Mouse (Mus musculus) limb, embryonic 14.5 days (tissue): ENCODE measurements around the gene Pigp. TPM values are rescaled to one million over a fixed set of nuclear protein-coding genes. Genes with fewer than 3 reads are reported as not detected.
A peak's percentile ranks its signal among the peaks of the same experiment; 100 is the strongest.

Source experiments
- ATAC-seq: fragments of 200-750 bp; cut with Nextera tagmentation; 2 replicates; pipeline ENCODE4 v1.8.0; 2017; ENCODE audit warnings: low read depth, moderate number of reproducible peaks, moderate TSS enrichment; ENCODE audit not compliant: low FRiP score
- DNase-seq: peaks from one replicate; pipeline ENCODE4 v3.0.0-alpha.2; 2015; ENCODE audit warnings: low spot score
- H3K27ac ChIP-seq: fragments of 300-500 bp; sonication (generic); replicated peaks from 2 replicates; pipeline ENCODE4 v1.5.1; 2014; ENCODE audit warnings: low read depth, mild to moderate bottlenecking, low read length, moderate library complexity, mixed read lengths
- H3K27me3 ChIP-seq: fragments of 300-500 bp; sonication (generic); 2 replicates; pipeline ENCODE4 v1.6.1; 2014; ENCODE audit warnings: low read length, mixed read lengths; ENCODE audit not compliant: control insufficient read depth, insufficient read depth
- H3K36me3 ChIP-seq: fragments of 300-500 bp; sonication (generic); 2 replicates; pipeline ENCODE4 v1.6.1; 2014; ENCODE audit warnings: mild to moderate bottlenecking, low read length, moderate library complexity, mixed read lengths; ENCODE audit not compliant: control insufficient read depth, insufficient read depth
- H3K4me1 ChIP-seq: fragments of 300-500 bp; sonication (generic); 2 replicates; pipeline ENCODE4 v1.6.1; 2014; ENCODE audit warnings: antibody characterized with exemption, low read length, mixed read lengths; ENCODE audit not compliant: control insufficient read depth, insufficient read depth
- H3K4me2 ChIP-seq: fragments of 300-500 bp; sonication (generic); replicated peaks from 2 replicates; pipeline ENCODE4 v1.6.1; 2014; ENCODE audit warnings: low read depth, mild to moderate bottlenecking, low read length, moderate library complexity; ENCODE audit not compliant: severe bottlenecking
- H3K4me3 ChIP-seq: fragments of 300-500 bp; sonication (generic); replicated peaks from 2 replicates; pipeline ENCODE4 v1.5.1; 2014; ENCODE audit warnings: low read length
- H3K9ac ChIP-seq: fragments of 300-500 bp; sonication (generic); 2 replicates; pipeline ENCODE4 v1.6.1; 2014; ENCODE audit warnings: mild to moderate bottlenecking, low read depth, low read length, moderate library complexity; ENCODE audit not compliant: severe bottlenecking
- H3K9me3 ChIP-seq: fragments of 300-500 bp; sonication (generic); 2 replicates; pipeline ENCODE4 v1.6.1; 2016; ENCODE audit warnings: low read length; ENCODE audit not compliant: control insufficient read depth
- POLR2A ChIP-seq: fragments of 200-500 bp; IDR thresholded peaks from 2 replicates; pipeline ENCODE4 v1.8.0; 2012; ENCODE audit warnings: inconsistent platforms, mild to moderate bottlenecking, moderate library complexity, borderline replicate concordance; ENCODE audit not compliant: insufficient read depth, insufficient read length; ENCODE audit errors: extremely low read depth
- WGBS: fragments of 180-500 bp; shearing (Covaris S2); extraction: QIAGEN DNeasy Blood & Tissue Kit; methylation state at CpG from one replicate; pipeline ENCODE4 v1.1.7; 2014; 5-methylcytosine and 5-hydroxymethylcytosine counted together
- polyA plus RNA-seq, 2 experiments: library from polyadenylated mRNA; depleted of rRNA in 1 of 2; stranded (reverse) in 1 of 2; unstranded in 1 of 2; fragments of >200 nt; fragmentation: Nextera tagmentation in 1 of 2; extraction: Ambion mirVana in 1 of 2; gene quantifications; 2 replicates each; pipeline versions ENCODE4 v1.2.1 to v1.2.3; 2012 to 2014

Pigp gene
- polyA plus RNA-seq, 2 experiments = 83.2 to 101 TPM

- Histone ChIP-seq H3K9ac (no peak overlapping the region), H3K4me2 (no peak overlapping the region), H3K27ac (no peak overlapping the region), H3K4me1 (no peaks in the 10 kb centered on the region), H3K4me3 (no peak overlapping the region), H3K27me3 (no peaks in the 10 kb centered on the region), H3K36me3 (peaks cover 27% of the 10 kb centered on the region), H3K9me3 (no peaks in the 10 kb centered on the region)
- TF ChIP-seq POLR2A = no peak
- ATAC-seq = no peak
- 89% methylated on average over 4 of the region's 4 CpGs for WGBS
- no peak for DNase-seq
These were observed 20.7 kb upstream of the Pigp start for GRCm38 (mm10) chr16:94392299-94392698.

- H3K4me3 ChIP-seq = no peak overlapping the region
- no peaks in the 10 kb centered on the region for H3K4me1 ChIP-seq
- no peaks in the 10 kb centered on the region for H3K9me3 ChIP-seq
- DNase-seq = no peak
- H3K27me3 ChIP-seq = no peaks in the 10 kb centered on the region
- H3K9ac ChIP-seq = no peak overlapping the region
- no peak overlapping the region for H3K4me2 ChIP-seq
- TF ChIP-seq POLR2A = no peak
- H3K27ac ChIP-seq = no peak overlapping the region
- H3K36me3 ChIP-seq = no peaks in the 10 kb centered on the region; the same call in 1 of the 2 replicates
- ATAC-seq = no peak
- 96% methylated on average over 7 of the region's 7 CpGs for WGBS
These were observed 16.0 kb upstream of the Pigp start for GRCm38 (mm10) chr16:94387690-94388089.

GRCm38 (mm10) chr16:94383277-94383676, 11.6 kb upstream of the Pigp start:
- no peak overlapping the region for H3K27ac ChIP-seq
- H3K9ac ChIP-seq = no peak overlapping the region
- TF ChIP-seq POLR2A = no peak
- H3K9me3 ChIP-seq = no peaks in the 10 kb centered on the region
- no peaks in the 10 kb centered on the region for H3K27me3 ChIP-seq
- no peak overlapping the region for H3K4me3 ChIP-seq
- WGBS = 96% methylated on average over 3 of the region's 3 CpGs
- H3K36me3 ChIP-seq = no peaks in the 10 kb centered on the region
- ATAC-seq (no peak), DNase-seq (no peak)
- no peak overlapping the region for H3K4me2 ChIP-seq
- 0 out of 2 replicates have a peak, but pooled peaks cover 2% of the 10 kb centered on the region for H3K4me1 ChIP-seq

GRCm38 (mm10) chr16:94379386-94379785, 7.7 kb upstream of the Pigp start:
- H3K4me1 ChIP-seq = 0 out of 2 replicates have a peak, but pooled peaks cover 8% of the 10 kb centered on the region
- WGBS = 80% methylated on average over 1 of the region's 1 CpGs
- H3K9ac ChIP-seq = no peak overlapping the region
- no peaks in the 10 kb centered on the region for H3K9me3 ChIP-seq
- no peaks in the 10 kb centered on the region for H3K36me3 ChIP-seq
- no peak for TF ChIP-seq POLR2A
- H3K27ac ChIP-seq = no peak overlapping the region
- H3K4me3 ChIP-seq = no peak overlapping the region
- H3K27me3 ChIP-seq = no peaks in the 10 kb centered on the region
- no peak overlapping the region for H3K4me2 ChIP-seq
- DNase-seq (peak; percentile 36), ATAC-seq (no peak)

- H3K27me3 ChIP-seq = no peaks in the 10 kb centered on the region
- peak overlapping the region; percentile 43 for H3K4me2 ChIP-seq
- 0% methylated on average over 24 of the region's 43 CpGs for WGBS
- DNase-seq (no peak), ATAC-seq (peak; percentile 75)
- TF ChIP-seq POLR2A = no peak
- peaks cover 20% of the 10 kb centered on the region for H3K4me1 ChIP-seq
- no peaks in the 10 kb centered on the region for H3K9me3 ChIP-seq
- H3K36me3 ChIP-seq = no peaks in the 10 kb centered on the region
- peak overlapping the region; percentile 98 for H3K27ac ChIP-seq
- H3K9ac ChIP-seq = peak overlapping the region; percentile 88
- peak overlapping the region; percentile 93 for H3K4me3 ChIP-seq
These were observed 734 bp downstream of the Pigp start for GRCm38 (mm10) chr16:94370915-94371300.
